Mouse (Mus musculus) retina, adult 2 months (tissue): ENCODE data around the gene Synpo2.
"Not testable (repeated sequence)": the region's sequence is repeated elsewhere in the genome, so short reads cannot be mapped to it uniquely, and the experiment has no call there.

Source experiments
- DNase-seq: peaks from one replicate; pipeline ENCODE4 v3.0.0-alpha.2; 2012; ENCODE audit warnings: low read depth, low spot score

Gene Synpo2

GRCm38 (mm10) chr3:123131151-123131756 lies 104.7 kb downstream of the Synpo2 start:
- no peak for DNase-seq

GRCm38 (mm10) chr3:123130314-123131150 lies 105.4 kb downstream of the Synpo2 start:
- DNase-seq, result no peak

GRCm38 (mm10) chr3:123128781-123129180 lies 107.2 kb downstream of the Synpo2 start:
- DNase-seq, result no peak

- DNase-seq, result no peak
Measured at GRCm38 (mm10) chr3:123128091-123128490, 107.9 kb downstream of the Synpo2 start.

GRCm38 (mm10) chr3:123126741-123127140 lies 109.2 kb downstream of the Synpo2 start:
- not testable (repeated sequence) for DNase-seq

- DNase-seq, result no peak
Measured at GRCm38 (mm10) chr3:123123817-123124216, 112.1 kb downstream of the Synpo2 start.

- no peak for DNase-seq
Measured at GRCm38 (mm10) chr3:123122151-123123030, 113.6 kb downstream of the Synpo2 start.

GRCm38 (mm10) chr3:123116903-123117302 lies 119.0 kb downstream of the Synpo2 start:
- no peak for DNase-seq

- no peak for DNase-seq
Measured at GRCm38 (mm10) chr3:123115770-123116527, 120.0 kb downstream of the Synpo2 start.

GRCm38 (mm10) chr3:123114001-123114635 lies 121.8 kb downstream of the Synpo2 start:
- DNase-seq, result no peak

- DNase-seq, result no peak
Measured at GRCm38 (mm10) chr3:123112781-123113180, 123.2 kb downstream of the Synpo2 start.

- no peak for DNase-seq
Measured at GRCm38 (mm10) chr3:123111071-123111711, 124.8 kb downstream of the Synpo2 start.

GRCm38 (mm10) chr3:123107830-123108549 lies 128.0 kb downstream of the Synpo2 start:
- DNase-seq, result no peak

GRCm38 (mm10) chr3:123104325-123104724 lies 131.6 kb downstream of the Synpo2 start:
- DNase-seq, result no peak

GRCm38 (mm10) chr3:123103151-123103860 lies 132.6 kb downstream of the Synpo2 start:
- DNase-seq, result peak; percentile 67

GRCm38 (mm10) chr3:123101761-123102160 lies 134.2 kb downstream of the Synpo2 start:
- DNase-seq, result no peak

- DNase-seq, result no peak
Measured at GRCm38 (mm10) chr3:123095111-123095510, 140.8 kb downstream of the Synpo2 start.

- DNase-seq, result no peak
Measured at GRCm38 (mm10) chr3:123093640-123094361, 142.1 kb downstream of the Synpo2 start.
